In the genomic region with DNA sequence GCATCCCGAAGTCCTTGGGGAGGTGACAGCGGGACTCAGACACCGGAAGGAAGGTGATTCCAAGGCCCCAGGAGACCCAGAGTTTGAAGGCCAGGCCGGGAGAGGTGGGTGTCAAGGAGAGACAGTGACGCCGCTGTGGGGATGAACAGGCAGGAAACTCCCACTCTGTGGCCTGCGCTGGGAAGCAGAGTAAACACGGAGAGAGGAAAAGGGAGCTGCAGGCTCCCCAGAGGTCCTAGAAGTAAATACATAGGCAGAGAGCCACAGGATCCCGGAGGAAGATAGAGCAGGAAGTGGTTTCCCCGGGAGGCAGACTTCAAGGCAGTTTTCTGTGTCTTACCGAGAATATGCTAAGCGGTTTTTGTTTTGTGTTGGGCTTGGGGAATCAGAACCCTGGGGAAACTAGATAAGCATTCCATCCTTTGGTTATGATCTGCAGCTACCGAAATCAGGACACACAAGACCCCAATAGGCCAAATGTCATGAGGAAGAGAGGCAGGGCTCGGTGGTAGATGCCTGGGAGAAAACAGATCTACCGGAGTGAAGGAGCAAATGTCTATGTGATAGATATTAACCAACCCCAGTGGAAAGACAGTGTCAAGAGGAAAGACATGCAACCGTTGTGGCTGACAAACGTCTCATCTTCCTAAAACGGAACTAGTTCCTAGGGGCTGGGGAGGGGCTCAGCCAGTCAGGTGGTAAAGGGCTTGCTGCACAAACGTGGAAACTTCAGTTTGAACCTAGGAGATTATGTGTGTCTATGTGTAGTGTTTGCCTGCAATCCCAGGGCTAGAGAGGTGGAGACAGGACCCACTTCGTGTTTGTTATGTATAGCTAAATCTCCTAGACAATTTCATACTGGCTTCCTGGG, we compare ENCODE assay signal across 8 mouse cellular contexts. TPM values are rescaled to one million over a fixed set of nuclear protein-coding genes. Genes with fewer than 3 reads are reported as not detected.
DNase-seq lines count a peak whose midpoint lies in the region; ATAC-seq and TF ChIP-seq lines count a peak whose summit lies in the region.

No protein-coding gene starts in this region.

- no peaks in the 10 kb centered on the region for H3K27me3 ChIP-seq in forebrain, embryonic 10.5 days (ENCODE audit: poor library complexity, severe bottlenecking)
- no peaks in the 10 kb centered on the region for H3K27me3 ChIP-seq in forebrain, embryonic 16.5 days (replicated peaks; ENCODE audit: control insufficient read depth, insufficient read depth, low read length)
- no peaks in the 10 kb centered on the region for H3K27me3 ChIP-seq in embryonic facial prominence, embryonic 12.5 days
- H3K27me3 ChIP-seq in hindbrain, embryonic 15.5 days, result no peaks in the 10 kb centered on the region
- H3K27me3 ChIP-seq in liver, embryonic 14.5 days (ENCODE audit: control insufficient read depth, insufficient read depth, low read length), result no peaks in the 10 kb centered on the region
- H3K27me3 ChIP-seq in neural tube, embryonic 14.5 days (ENCODE audit: control insufficient read depth, insufficient read depth, low read length), result no peaks in the 10 kb centered on the region

- ATAC-seq in forebrain, embryonic 16.5 days, result no peak
- ATAC-seq in embryonic facial prominence, embryonic 12.5 days (ENCODE audit: insufficient number of reproducible peaks, insufficient read depth, low FRiP score, low TSS enrichment), result no peak
- ATAC-seq in hindbrain, embryonic 15.5 days (ENCODE audit: low FRiP score, low read depth), result no peak
- peak; percentile 61; the same call in 1 of the 2 replicates for ATAC-seq in liver, embryonic 14.5 days (ENCODE audit: insufficient read depth)
- ATAC-seq in neural tube, embryonic 14.5 days (ENCODE audit: low read depth), result no peak

- H3K36me3 ChIP-seq in forebrain, embryonic 10.5 days (replicated peaks), result no peaks in the 10 kb centered on the region
- H3K36me3 ChIP-seq in forebrain, embryonic 16.5 days (ENCODE audit: control insufficient read depth, insufficient read depth), result no peaks in the 10 kb centered on the region
- H3K36me3 ChIP-seq in embryonic facial prominence, embryonic 12.5 days, result no peaks in the 10 kb centered on the region
- no peaks in the 10 kb centered on the region for H3K36me3 ChIP-seq in hindbrain, embryonic 15.5 days
- H3K36me3 ChIP-seq in liver, embryonic 14.5 days (replicated peaks; ENCODE audit: control insufficient read depth, insufficient read depth, low read depth), result no peaks in the 10 kb centered on the region
- no peaks in the 10 kb centered on the region for H3K36me3 ChIP-seq in neural tube, embryonic 14.5 days (ENCODE audit: control insufficient read depth, insufficient read depth, low read length)

- no peak overlapping the region for H3K9ac ChIP-seq in forebrain, embryonic 16.5 days (replicated peaks; ENCODE audit: low read depth, low read length)
- 0 out of 2 replicates have a peak overlapping the region, but pooled peaks have one; percentile 10 for H3K9ac ChIP-seq in embryonic facial prominence, embryonic 12.5 days
- no peak overlapping the region for H3K9ac ChIP-seq in hindbrain, embryonic 15.5 days
- peak overlapping the region; percentile 51 for H3K9ac ChIP-seq in liver, embryonic 14.5 days (replicated peaks)
- H3K9ac ChIP-seq in neural tube, embryonic 14.5 days (replicated peaks; ENCODE audit: low read depth, low read length), result no peak overlapping the region

- peak overlapping the region; percentile 42 for H3K4me3 ChIP-seq in forebrain, embryonic 10.5 days
- H3K4me3 ChIP-seq in forebrain, embryonic 16.5 days (replicated peaks; ENCODE audit: low read length), result no peak overlapping the region
- peak overlapping the region; percentile 20 for H3K4me3 ChIP-seq in embryonic facial prominence, embryonic 12.5 days
- no peak overlapping the region for H3K4me3 ChIP-seq in hindbrain, embryonic 15.5 days
- peak overlapping the region; percentile 6 to 12 for H3K4me3 ChIP-seq in liver, embryonic 14.5 days (ENCODE audit: insufficient read depth in 1 of 2, low read depth in 2 of 2, low read length in 2 of 2)
- no peak overlapping the region for H3K4me3 ChIP-seq in neural tube, embryonic 14.5 days (ENCODE audit: low read depth, low read length)

- WGBS in forebrain, embryonic 10.5 days, result 35% methylated on average over 20 of the region's 20 CpGs
- 42% methylated on average over 20 of the region's 20 CpGs for WGBS in forebrain, embryonic 16.5 days
- WGBS in embryonic facial prominence, embryonic 12.5 days, result 17% methylated on average over 20 of the region's 20 CpGs
- WGBS in hindbrain, embryonic 15.5 days, result 33% methylated on average over 20 of the region's 20 CpGs
- WGBS in liver, embryonic 14.5 days (ENCODE audit: insufficient replicate concordance), result 6% methylated on average over 20 of the region's 20 CpGs
- 28% methylated on average over 20 of the region's 20 CpGs for WGBS in neural tube, embryonic 14.5 days

- H3K9me3 ChIP-seq in forebrain, embryonic 10.5 days, result no peaks in the 10 kb centered on the region
- no peaks in the 10 kb centered on the region for H3K9me3 ChIP-seq in forebrain, embryonic 16.5 days (ENCODE audit: control insufficient read depth, low read length)
- no peaks in the 10 kb centered on the region for H3K9me3 ChIP-seq in embryonic facial prominence, embryonic 12.5 days
- H3K9me3 ChIP-seq in hindbrain, embryonic 15.5 days, result no peaks in the 10 kb centered on the region
- H3K9me3 ChIP-seq in liver, embryonic 14.5 days (ENCODE audit: control insufficient read depth, low read length), result no peaks in the 10 kb centered on the region
- no peaks in the 10 kb centered on the region for H3K9me3 ChIP-seq in neural tube, embryonic 14.5 days (ENCODE audit: control insufficient read depth, low read length)

- intact Hi-C loops in left cerebral cortex, postnatal 25 days (cut with DNase I), result no loop called here

- H3K27ac ChIP-seq in forebrain, embryonic 10.5 days, result peak overlapping the region; percentile 83
- no peak overlapping the region for H3K27ac ChIP-seq in forebrain, embryonic 16.5 days (ENCODE audit: low read length)
- H3K27ac ChIP-seq in embryonic facial prominence, embryonic 12.5 days, result peak overlapping the region; percentile 70; the same call in 1 of the 2 replicates
- H3K27ac ChIP-seq in hindbrain, embryonic 15.5 days (replicated peaks), result peak overlapping the region; percentile 72
- peak overlapping the region; percentile 9; the same call in 1 of the 2 replicates for H3K27ac ChIP-seq in liver, embryonic 14.5 days
- H3K27ac ChIP-seq in neural tube, embryonic 14.5 days (ENCODE audit: low read depth, low read length), result peak overlapping the region; percentile 19; the same call in 1 of the 2 replicates

- no peak for DNase-seq in forebrain, embryonic 10.5 days (ENCODE audit: extremely low spot score, low spot score)
- DNase-seq in liver, embryonic 14.5 days (ENCODE audit: low read depth in 3 of 3, low spot score in 3 of 3), result no peak
- no peak for DNase-seq in layer of hippocampus, postnatal 10 days (ENCODE audit: low spot score in 2 of 2)
- DNase-seq in left cerebral cortex, postnatal 25 days (ENCODE audit: low spot score in 2 of 2), result no peak

- H3K4me1 ChIP-seq in forebrain, embryonic 10.5 days, result peaks cover 21% of the 10 kb centered on the region
- H3K4me1 ChIP-seq in forebrain, embryonic 16.5 days (replicated peaks; ENCODE audit: control insufficient read depth, insufficient read depth, low read length), result no peaks in the 10 kb centered on the region
- peaks cover 11% of the 10 kb centered on the region; the same call in 1 of the 2 replicates for H3K4me1 ChIP-seq in embryonic facial prominence, embryonic 12.5 days
- 0 out of 2 replicates have a peak, but pooled peaks cover 9% of the 10 kb centered on the region for H3K4me1 ChIP-seq in hindbrain, embryonic 15.5 days (replicated peaks)
- peaks cover 3 to 19% of the 10 kb centered on the region in 2 experiments; a peak in 3 of 4 replicates for H3K4me1 ChIP-seq in liver, embryonic 14.5 days (replicated peaks; ENCODE audit: control insufficient read depth in 2 of 2, insufficient read depth in 2 of 2, low read length in 1 of 2)
- no peaks in the 10 kb centered on the region for H3K4me1 ChIP-seq in neural tube, embryonic 14.5 days (ENCODE audit: control insufficient read depth, insufficient read depth, low read length)

- TF ChIP-seq CTCF in liver, embryonic 14.5 days (IDR thresholded peaks at IDR 0.05; ENCODE audit: low read depth), result no peak

- no peak for TF ChIP-seq EP300 in liver, embryonic 14.5 days (IDR thresholded peaks at IDR 0.05; ENCODE audit: low read depth)

- no peak overlapping the region for H3K4me2 ChIP-seq in forebrain, embryonic 16.5 days (ENCODE audit: low read length)
- H3K4me2 ChIP-seq in embryonic facial prominence, embryonic 12.5 days (replicated peaks), result peak overlapping the region; percentile 38
- peak overlapping the region; percentile 14; the same call in 1 of the 2 replicates for H3K4me2 ChIP-seq in hindbrain, embryonic 15.5 days
- H3K4me2 ChIP-seq in liver, embryonic 14.5 days (ENCODE audit: low read depth), result peak overlapping the region; percentile 64
- H3K4me2 ChIP-seq in neural tube, embryonic 14.5 days (ENCODE audit: low read depth, low read length), result no peak overlapping the region; the same call in 1 of the 2 replicates

RNA-seq across cellular contexts. Expression of a gene that starts 17.7 kb away (rescaled TPM):
- 0.27 and 0.30 TPM in 2 replicates for polyA plus RNA-seq in forebrain, embryonic 10.5 days (2016; fragmentation: Nextera tagmentation; extraction: Ambion mirVana)
- polyA plus RNA-seq in forebrain, embryonic 16.5 days (2015; fragmentation: Nextera tagmentation; extraction: Ambion mirVana), result not detected in 2 replicates
- 9.2 and 10.7 TPM in 2 replicates for polyA plus RNA-seq in embryonic facial prominence, embryonic 12.5 days (2016; fragmentation: Nextera tagmentation; extraction: Ambion mirVana)
- not detected in 2 replicates for polyA plus RNA-seq in hindbrain, embryonic 15.5 days (2015; fragmentation: Nextera tagmentation; extraction: Ambion mirVana)
- polyA plus RNA-seq in liver, embryonic 14.5 days (2012; rRNA removed), result 0.10 TPM in 1 of 2 replicates, not detected in the other
- not detected in 2 replicates for polyA plus RNA-seq in liver, embryonic 14.5 days (2014; fragmentation: Nextera tagmentation; extraction: Ambion mirVana)
- 0.44 and 1.0 TPM in 2 replicates for polyA plus RNA-seq in neural tube, embryonic 14.5 days (2014; fragmentation: Nextera tagmentation; extraction: Ambion mirVana)
- total RNA-seq in layer of hippocampus, postnatal 10 days (2021), result not detected
- not detected for total RNA-seq in left cerebral cortex, postnatal 25 days (2021)

RNA-seq across cellular contexts. Expression of a gene that starts 20.2 kb away (rescaled TPM):
- 70.3 and 76.3 TPM in 2 replicates for polyA plus RNA-seq in forebrain, embryonic 10.5 days (2016; fragmentation: Nextera tagmentation; extraction: Ambion mirVana)
- polyA plus RNA-seq in forebrain, embryonic 16.5 days (2015; fragmentation: Nextera tagmentation; extraction: Ambion mirVana), result 79.7 and 85.1 TPM in 2 replicates
- polyA plus RNA-seq in embryonic facial prominence, embryonic 12.5 days (2016; fragmentation: Nextera tagmentation; extraction: Ambion mirVana), result 59.1 and 60.5 TPM in 2 replicates
- polyA plus RNA-seq in hindbrain, embryonic 15.5 days (2015; fragmentation: Nextera tagmentation; extraction: Ambion mirVana), result 43.7 and 46.4 TPM in 2 replicates
- polyA plus RNA-seq in liver, embryonic 14.5 days (2012; rRNA removed), result 152 and 218 TPM in 2 replicates
- 177 and 188 TPM in 2 replicates for polyA plus RNA-seq in liver, embryonic 14.5 days (2014; fragmentation: Nextera tagmentation; extraction: Ambion mirVana)
- polyA plus RNA-seq in neural tube, embryonic 14.5 days (2014; fragmentation: Nextera tagmentation; extraction: Ambion mirVana), result 29.1 and 35.9 TPM in 2 replicates
- total RNA-seq in layer of hippocampus, postnatal 10 days (2021), result 10 to 100 TPM; 27.1 to 37.0 TPM
- 10 to 100 TPM; 16.8 to 18.8 TPM for total RNA-seq in left cerebral cortex, postnatal 25 days (2021)

RNA-seq across cellular contexts. Expression of a gene that starts 39.5 kb away (rescaled TPM):
- 1.1 and 1.6 TPM in 2 replicates for polyA plus RNA-seq in forebrain, embryonic 10.5 days (2016; fragmentation: Nextera tagmentation; extraction: Ambion mirVana)
- 0.85 and 1.5 TPM in 2 replicates for polyA plus RNA-seq in forebrain, embryonic 16.5 days (2015; fragmentation: Nextera tagmentation; extraction: Ambion mirVana)
- 0.75 and 0.91 TPM in 2 replicates for polyA plus RNA-seq in embryonic facial prominence, embryonic 12.5 days (2016; fragmentation: Nextera tagmentation; extraction: Ambion mirVana)
- polyA plus RNA-seq in hindbrain, embryonic 15.5 days (2015; fragmentation: Nextera tagmentation; extraction: Ambion mirVana), result 0.58 and 1.00 TPM in 2 replicates
- not detected in 2 replicates for polyA plus RNA-seq in liver, embryonic 14.5 days (2012; rRNA removed)
- not detected in 2 replicates for polyA plus RNA-seq in liver, embryonic 14.5 days (2014; fragmentation: Nextera tagmentation; extraction: Ambion mirVana)
- polyA plus RNA-seq in neural tube, embryonic 14.5 days (2014; fragmentation: Nextera tagmentation; extraction: Ambion mirVana), result 3.4 TPM in 1 of 2 replicates, not detected in the other
- 1 to 10 TPM; 1.1 to 1.3 TPM for total RNA-seq in layer of hippocampus, postnatal 10 days (2021)
- total RNA-seq in left cerebral cortex, postnatal 25 days (2021), result under 1 TPM; 0.18 to 0.21 TPM

RNA-seq across cellular contexts. Expression of a gene that starts 46.5 kb away (rescaled TPM):
- 2,210 and 2,220 TPM in 2 replicates for polyA plus RNA-seq in forebrain, embryonic 10.5 days (2016; fragmentation: Nextera tagmentation; extraction: Ambion mirVana)
- 1,528 and 1,563 TPM in 2 replicates for polyA plus RNA-seq in forebrain, embryonic 16.5 days (2015; fragmentation: Nextera tagmentation; extraction: Ambion mirVana)
- polyA plus RNA-seq in embryonic facial prominence, embryonic 12.5 days (2016; fragmentation: Nextera tagmentation; extraction: Ambion mirVana), result 1,470 and 1,480 TPM in 2 replicates
- 1,555 and 1,567 TPM in 2 replicates for polyA plus RNA-seq in hindbrain, embryonic 15.5 days (2015; fragmentation: Nextera tagmentation; extraction: Ambion mirVana)
- polyA plus RNA-seq in liver, embryonic 14.5 days (2012; rRNA removed), result 287 and 369 TPM in 2 replicates
- polyA plus RNA-seq in liver, embryonic 14.5 days (2014; fragmentation: Nextera tagmentation; extraction: Ambion mirVana), result 531 and 582 TPM in 2 replicates
- 1,278 and 1,406 TPM in 2 replicates for polyA plus RNA-seq in neural tube, embryonic 14.5 days (2014; fragmentation: Nextera tagmentation; extraction: Ambion mirVana)
- total RNA-seq in layer of hippocampus, postnatal 10 days (2021), result 1,000 to 10,000 TPM; 1,612 to 1,800 TPM
- 1,000 to 10,000 TPM; 1,565 to 1,601 TPM for total RNA-seq in left cerebral cortex, postnatal 25 days (2021)

RNA-seq across cellular contexts. Expression of a gene that starts 55.9 kb away (rescaled TPM):
- 114 and 117 TPM in 2 replicates for polyA plus RNA-seq in forebrain, embryonic 10.5 days (2016; fragmentation: Nextera tagmentation; extraction: Ambion mirVana)
- 91.5 and 93.3 TPM in 2 replicates for polyA plus RNA-seq in forebrain, embryonic 16.5 days (2015; fragmentation: Nextera tagmentation; extraction: Ambion mirVana)
- polyA plus RNA-seq in embryonic facial prominence, embryonic 12.5 days (2016; fragmentation: Nextera tagmentation; extraction: Ambion mirVana), result 108 and 109 TPM in 2 replicates
- polyA plus RNA-seq in hindbrain, embryonic 15.5 days (2015; fragmentation: Nextera tagmentation; extraction: Ambion mirVana), result 89.9 and 90.4 TPM in 2 replicates
- polyA plus RNA-seq in liver, embryonic 14.5 days (2012; rRNA removed), result 27.6 and 29.9 TPM in 2 replicates
- polyA plus RNA-seq in liver, embryonic 14.5 days (2014; fragmentation: Nextera tagmentation; extraction: Ambion mirVana), result 44.8 and 46.4 TPM in 2 replicates
- polyA plus RNA-seq in neural tube, embryonic 14.5 days (2014; fragmentation: Nextera tagmentation; extraction: Ambion mirVana), result 72.2 and 79.3 TPM in 2 replicates
- 10 to 100 TPM; 47.4 TPM for total RNA-seq in layer of hippocampus, postnatal 10 days (2021)
- 10 to 100 TPM; 30.3 to 32.2 TPM for total RNA-seq in left cerebral cortex, postnatal 25 days (2021)

Comparison
In these comparisons a context has a peak if more than half of its experiments do, and no peak if none do; other contexts are left out.
1. H3K4me3 ChIP-seq: peak in forebrain, embryonic 10.5 days (single experiment), embryonic facial prominence, embryonic 12.5 days (single experiment) and liver, embryonic 14.5 days (2 of 2); none in forebrain, embryonic 16.5 days (single experiment), hindbrain, embryonic 15.5 days (single experiment) and neural tube, embryonic 14.5 days (single experiment).
2. H3K4me2 ChIP-seq: peak in embryonic facial prominence, embryonic 12.5 days (single experiment), hindbrain, embryonic 15.5 days (single experiment) and liver, embryonic 14.5 days (single experiment); none in forebrain, embryonic 16.5 days (single experiment) and neural tube, embryonic 14.5 days (single experiment).
3. H3K9ac ChIP-seq: peak in embryonic facial prominence, embryonic 12.5 days (single experiment) and liver, embryonic 14.5 days (single experiment); none in forebrain, embryonic 16.5 days (single experiment), hindbrain, embryonic 15.5 days (single experiment) and neural tube, embryonic 14.5 days (single experiment).